Mouse (Mus musculus) spleen, adult 2 months (tissue): ENCODE data around the gene Hydin.

ENCODE experiments used
- CTCF ChIP-seq: fragments of 200-500 bp; IDR thresholded peaks from 2 replicates; pipeline ENCODE4 v1.5.1; 2011; ENCODE audit warnings: mild to moderate bottlenecking, inconsistent platforms; ENCODE audit not compliant: insufficient read depth, insufficient read length, insufficient replicate concordance; ENCODE audit errors: extremely low read depth
- POLR2A ChIP-seq: fragments of 200-500 bp; IDR thresholded peaks from 2 replicates; pipeline ENCODE4 v1.6.1; 2011; ENCODE audit warnings: low read depth, low read length, inconsistent platforms

- TF ChIP-seq CTCF: no peak
- TF ChIP-seq POLR2A: no peak
Observed at GRCm38 (mm10) chr8:110217198-110217597, 49.6 kb upstream of the Hydin start.
